Mouse (Mus musculus) urinary bladder, postnatal 10 days (tissue): ENCODE measurements around the gene Col8a2.
A peak's percentile ranks its signal among the peaks of the same experiment; 100 is the strongest.

Source experiments
- DNase-seq: peaks from one replicate; pipeline ENCODE4 v3.0.0; 2022; ENCODE audit warnings: low spot score

Col8a2 gene

GRCm38 (mm10) chr4:126286492-126286891 is at the start of gene Col8a2:
Col8a2 (plus strand) TSS chr4:126286793.
- no peak for DNase-seq

- DNase-seq, result no peak
These were observed 48.8 kb upstream of the Col8a2 start for GRCm38 (mm10) chr4:126237721-126238242.

GRCm38 (mm10) chr4:126239862-126240475 is 46.6 kb upstream of the Col8a2 start:
- no peak for DNase-seq

GRCm38 (mm10) chr4:126241956-126242355 is 44.6 kb upstream of the Col8a2 start:
- no peak for DNase-seq

- no peak for DNase-seq
These were observed 44.1 kb upstream of the Col8a2 start for GRCm38 (mm10) chr4:126242510-126242909.

GRCm38 (mm10) chr4:126246202-126246889 is 40.2 kb upstream of the Col8a2 start:
- DNase-seq, result no peak

GRCm38 (mm10) chr4:126248261-126248868 is 38.2 kb upstream of the Col8a2 start:
- no peak for DNase-seq

- no peak for DNase-seq
These were observed 35.9 kb upstream of the Col8a2 start for GRCm38 (mm10) chr4:126250659-126251058.

- no peak for DNase-seq
These were observed 34.8 kb upstream of the Col8a2 start for GRCm38 (mm10) chr4:126251655-126252254.

- no peak for DNase-seq
These were observed 34.0 kb upstream of the Col8a2 start for GRCm38 (mm10) chr4:126252411-126253237.

- no peak for DNase-seq
These were observed 32.8 kb upstream of the Col8a2 start for GRCm38 (mm10) chr4:126253637-126254272.

GRCm38 (mm10) chr4:126254315-126255112 is 32.1 kb upstream of the Col8a2 start:
- DNase-seq, result no peak

GRCm38 (mm10) chr4:126255113-126256001 is 31.2 kb upstream of the Col8a2 start:
- DNase-seq, result no peak

- DNase-seq, result peak; percentile 60
These were observed 30.3 kb upstream of the Col8a2 start, which contains the start of gene Map7d1 for GRCm38 (mm10) chr4:126256131-126256791. Map7d1 (minus strand) TSS chr4:126256343.

GRCm38 (mm10) chr4:126256967-126257881 is 29.4 kb upstream of the Col8a2 start:
- DNase-seq, result no peak

GRCm38 (mm10) chr4:126259063-126259462 is 27.5 kb upstream of the Col8a2 start:
- no peak for DNase-seq

GRCm38 (mm10) chr4:126259523-126260160 is 27.0 kb upstream of the Col8a2 start:
- DNase-seq, result no peak
